Mouse (Mus musculus) hindbrain, embryonic 11.5 days (tissue): Measurements from ENCODE around the gene Hhipl1. TPM values are rescaled to one million over a fixed set of nuclear protein-coding genes. Genes with fewer than 3 reads are reported as not detected.

Source experiments
- ATAC-seq: fragments of 200-750 bp; cut with Nextera tagmentation; 2 replicates; pipeline ENCODE4 v1.8.0; 2017; ENCODE audit warnings: mild to moderate bottlenecking, moderate TSS enrichment, moderate library complexity; ENCODE audit not compliant: low FRiP score
- DNase-seq: peaks from one replicate; pipeline ENCODE4 v3.0.0-alpha.2; 2015; ENCODE audit warnings: low spot score
- H3K27ac ChIP-seq: fragments of 300-500 bp; sonication (generic); 2 replicates; pipeline ENCODE4 v1.5.1; 2014; ENCODE audit warnings: mild to moderate bottlenecking, low read depth, low read length
- H3K27me3 ChIP-seq: fragments of 300-500 bp; sonication (generic); 2 replicates; pipeline ENCODE4 v1.6.1; 2014; ENCODE audit warnings: mild to moderate bottlenecking, low read length, moderate library complexity, mixed read lengths; ENCODE audit not compliant: control insufficient read depth, insufficient read depth
- H3K36me3 ChIP-seq: fragments of 300-500 bp; sonication (generic); 2 replicates; pipeline ENCODE4 v1.6.1; 2014; ENCODE audit warnings: mild to moderate bottlenecking, low read length, moderate library complexity, mixed read lengths; ENCODE audit not compliant: control insufficient read depth, insufficient read depth
- H3K4me1 ChIP-seq: fragments of 300-500 bp; sonication (generic); replicated peaks from 2 replicates; pipeline ENCODE4 v1.6.1; 2014; ENCODE audit warnings: low read length, mixed read lengths; ENCODE audit not compliant: control insufficient read depth, insufficient read depth
- H3K4me2 ChIP-seq: fragments of 300-500 bp; sonication (generic); replicated peaks from 2 replicates; pipeline ENCODE4 v1.6.1; 2014; ENCODE audit warnings: mild to moderate bottlenecking, low read depth, low read length
- H3K4me3 ChIP-seq: fragments of 300-500 bp; sonication (generic); 2 replicates; pipeline ENCODE4 v1.5.1; 2014; ENCODE audit warnings: low read depth, low read length
- H3K9ac ChIP-seq: fragments of 300-500 bp; sonication (generic); 2 replicates; pipeline ENCODE4 v1.6.1; 2014; ENCODE audit warnings: low read depth, low read length
- H3K9me3 ChIP-seq: fragments of 300-500 bp; sonication (generic); 2 replicates; pipeline ENCODE4 v1.6.1; 2016; ENCODE audit warnings: low read length; ENCODE audit not compliant: control insufficient read depth
- WGBS: fragments of 180-500 bp; shearing (Covaris S2); extraction: QIAGEN DNeasy Blood & Tissue Kit; methylation state at CpG from one replicate; pipeline ENCODE4 v1.1.7; 2014; 5-methylcytosine and 5-hydroxymethylcytosine counted together
- polyA plus RNA-seq: library from polyadenylated mRNA; unstranded; fragments of >200 nt; fragmentation: Nextera tagmentation; extraction: Ambion mirVana; gene quantifications from 2 replicates; pipeline ENCODE4 v1.2.1, GENCODE M21; 2014

Hhipl1 gene
- polyA plus RNA-seq, 1 experiment from 2014 or later, result 1.2 TPM

GRCm38 (mm10) chr12:108275920-108276822 is 29.9 kb upstream of the Hhipl1 start:
- peak; percentile 71 for ATAC-seq
- H3K4me1 ChIP-seq, result peaks cover 31% of the 10 kb centered on the region

GRCm38 (mm10) chr12:108277341-108277841 is 28.7 kb upstream of the Hhipl1 start:
- H3K9ac ChIP-seq, result peak overlapping the region; percentile 21
- no peaks in the 10 kb centered on the region for H3K27me3 ChIP-seq
- H3K4me3 ChIP-seq, result peak overlapping the region; percentile 88; the same call in 1 of the 2 replicates
- H3K4me1 ChIP-seq, result peaks cover 18% of the 10 kb centered on the region
- no peaks in the 10 kb centered on the region for H3K9me3 ChIP-seq
- H3K36me3 ChIP-seq, result no peaks in the 10 kb centered on the region
- WGBS, result 0% methylated on average over 12 of the region's 12 CpGs
- peak overlapping the region; percentile 97 for H3K27ac ChIP-seq
- H3K4me2 ChIP-seq, result peak overlapping the region; percentile 80
- ATAC-seq, result peak; percentile 11; the same call in 1 of the 2 replicates
- peak; percentile 64 for DNase-seq

More at GRCm38 (mm10) chr12:108275920-108276822, 29.9 kb upstream of the Hhipl1 start:
- peak; percentile 76 for DNase-seq
- under 1% methylated on average over 39 of the region's 47 CpGs for WGBS
- H3K9ac ChIP-seq, result peak overlapping the region; percentile 84
- H3K36me3 ChIP-seq, result no peaks in the 10 kb centered on the region
- H3K4me2 ChIP-seq, result peak overlapping the region; percentile 80
- H3K27ac ChIP-seq, result peak overlapping the region; percentile 97
- H3K9me3 ChIP-seq, result no peaks in the 10 kb centered on the region
- peak overlapping the region; percentile 88 for H3K4me3 ChIP-seq
- no peaks in the 10 kb centered on the region for H3K27me3 ChIP-seq

GRCm38 (mm10) chr12:108278221-108278918 is 27.7 kb upstream of the Hhipl1 start:
- Histone ChIP-seq H3K9me3 (no peaks in the 10 kb centered on the region), H3K27me3 (no peaks in the 10 kb centered on the region), H3K4me2 (peak overlapping the region; percentile 80), H3K27ac (peak overlapping the region; percentile 97), H3K4me3 (no peak overlapping the region; the same call in 1 of the 2 replicates), H3K9ac (no peak overlapping the region), H3K36me3 (no peaks in the 10 kb centered on the region), H3K4me1 (peaks cover 11% of the 10 kb centered on the region)
- ATAC-seq (no peak), DNase-seq (no peak)
- 44% methylated on average over 13 of the region's 15 CpGs for WGBS

- 36% methylated on average over 14 of the region's 14 CpGs for WGBS
- H3K27ac ChIP-seq, result peak overlapping the region; percentile 68
- H3K4me3 ChIP-seq, result no peak overlapping the region
Measured at GRCm38 (mm10) chr12:108284455-108285224, 21.4 kb upstream of the Hhipl1 start.

GRCm38 (mm10) chr12:108285225-108286011 is 20.7 kb upstream of the Hhipl1 start:
- no peak overlapping the region for H3K4me3 ChIP-seq
- H3K9ac ChIP-seq, result peak overlapping the region; percentile 20; the same call in 1 of the 2 replicates
- no peaks in the 10 kb centered on the region for H3K9me3 ChIP-seq
- DNase-seq (peak; percentile 61), ATAC-seq (peak; percentile 65)
- H3K27me3 ChIP-seq, result no peaks in the 10 kb centered on the region; the same call in 1 of the 2 replicates
- H3K4me2 ChIP-seq, result peak overlapping the region; percentile 22; the same call in 1 of the 2 replicates
- no peaks in the 10 kb centered on the region for H3K36me3 ChIP-seq
- 28% methylated on average over 11 of the region's 11 CpGs for WGBS
- H3K27ac ChIP-seq, result peak overlapping the region; percentile 68
- H3K4me1 ChIP-seq, result peaks cover 9% of the 10 kb centered on the region

More at GRCm38 (mm10) chr12:108284455-108285224, 21.4 kb upstream of the Hhipl1 start:
- DNase-seq, result peak; percentile 63
- Histone ChIP-seq H3K27me3 (no peaks in the 10 kb centered on the region; the same call in 1 of the 2 replicates), H3K9ac (peak overlapping the region; percentile 20; the same call in 1 of the 2 replicates), H3K4me1 (peaks cover 9% of the 10 kb centered on the region), H3K4me2 (0 out of 2 replicates have a peak overlapping the region, but pooled peaks have one; percentile 11), H3K36me3 (no peaks in the 10 kb centered on the region), H3K9me3 (no peaks in the 10 kb centered on the region)
- ATAC-seq, result peak; percentile 55

GRCm38 (mm10) chr12:108286381-108286780 is 19.7 kb upstream of the Hhipl1 start:
- Histone ChIP-seq H3K27me3 (no peaks in the 10 kb centered on the region; the same call in 1 of the 2 replicates), H3K4me2 (no peak overlapping the region), H3K4me1 (peaks cover 9% of the 10 kb centered on the region), H3K9me3 (no peaks in the 10 kb centered on the region), H3K4me3 (no peak overlapping the region), H3K36me3 (no peaks in the 10 kb centered on the region), H3K27ac (peak overlapping the region; percentile 68; the same call in 1 of the 2 replicates), H3K9ac (no peak overlapping the region)
- no peak for ATAC-seq
- WGBS, result 84% methylated on average over 4 of the region's 4 CpGs
- DNase-seq, result no peak

- H3K4me1 ChIP-seq, result peaks cover 11% of the 10 kb centered on the region
- H3K27me3 ChIP-seq, result no peaks in the 10 kb centered on the region; the same call in 1 of the 2 replicates
- no peak for ATAC-seq
- no peak overlapping the region for H3K4me3 ChIP-seq
- H3K9me3 ChIP-seq, result no peaks in the 10 kb centered on the region
- WGBS, result 91% methylated on average over 8 of the region's 8 CpGs
- no peak overlapping the region for H3K9ac ChIP-seq
- H3K4me2 ChIP-seq, result no peak overlapping the region
- no peaks in the 10 kb centered on the region for H3K36me3 ChIP-seq
- DNase-seq, result no peak
- H3K27ac ChIP-seq, result no peak overlapping the region
Measured at GRCm38 (mm10) chr12:108287011-108287410, 19.1 kb upstream of the Hhipl1 start.
